Mouse (Mus musculus) lung, postnatal 0 days (tissue): Measurements from ENCODE around the gene Bloc1s5.

ENCODE experiments used
- CTCF ChIP-seq: IDR thresholded peaks from 2 replicates; pipeline ENCODE4 v1.5.1; 2016; ENCODE audit warnings: antibody characterized with exemption, mild to moderate bottlenecking
- EP300 ChIP-seq: IDR thresholded peaks from 2 replicates; pipeline ENCODE4 v1.6.1; 2016; ENCODE audit warnings: antibody characterized with exemption, mild to moderate bottlenecking, control low read depth

GRCm38 (mm10) chr13:38672336-38672735 is 37.4 kb upstream of the Bloc1s5 start:
- no peak for TF ChIP-seq CTCF
- TF ChIP-seq EP300: no peak
